Mouse (Mus musculus): ENCODE measurements around the gene Wdfy4.

Gene Wdfy4

GRCm38 (mm10) chr14:33189230-33189629 is 3.9 kb upstream of the Wdfy4 start:
- no peak for DNase-seq

- DNase-seq: no peak
Measured at GRCm38 (mm10) chr14:33187201-33187600, 1.9 kb upstream of the Wdfy4 start.

GRCm38 (mm10) chr14:33180102-33180501 is 5.2 kb downstream of the Wdfy4 start:
- DNase-seq: no peak

- DNase-seq: no peak
Measured at GRCm38 (mm10) chr14:33175059-33175821, 10.1 kb downstream of the Wdfy4 start.

- DNase-seq: no peak
Measured at GRCm38 (mm10) chr14:33171942-33172341, 13.4 kb downstream of the Wdfy4 start.

- DNase-seq: no peak
Measured at GRCm38 (mm10) chr14:33168750-33169149, 16.6 kb downstream of the Wdfy4 start.

- DNase-seq: no peak
Measured at GRCm38 (mm10) chr14:33162238-33162637, 23.1 kb downstream of the Wdfy4 start.

- no peak for DNase-seq
Measured at GRCm38 (mm10) chr14:33158268-33158667, 27.0 kb downstream of the Wdfy4 start.

GRCm38 (mm10) chr14:33152941-33153340 is 32.4 kb downstream of the Wdfy4 start:
- DNase-seq: no peak

GRCm38 (mm10) chr14:33146287-33146686 is 39.0 kb downstream of the Wdfy4 start:
- DNase-seq: no peak

GRCm38 (mm10) chr14:33136843-33137242 is 48.5 kb downstream of the Wdfy4 start:
- DNase-seq: no peak

- no peak for DNase-seq
Measured at GRCm38 (mm10) chr14:33135170-33135569, 50.1 kb downstream of the Wdfy4 start.

GRCm38 (mm10) chr14:33131044-33131758 is 54.1 kb downstream of the Wdfy4 start:
- no peak for DNase-seq

- DNase-seq: no peak
Measured at GRCm38 (mm10) chr14:33116590-33116989, 68.7 kb downstream of the Wdfy4 start.

GRCm38 (mm10) chr14:33104809-33105208 is 80.5 kb downstream of the Wdfy4 start:
- no peak for DNase-seq

- DNase-seq: no peak
Measured at GRCm38 (mm10) chr14:33101609-33102008, 83.7 kb downstream of the Wdfy4 start.

- DNase-seq: no peak
Measured at GRCm38 (mm10) chr14:33099926-33100325, 85.4 kb downstream of the Wdfy4 start.

GRCm38 (mm10) chr14:33099111-33099510 is 86.2 kb downstream of the Wdfy4 start:
- no peak for DNase-seq

- no peak for DNase-seq
Measured at GRCm38 (mm10) chr14:33096462-33096861, 88.8 kb downstream of the Wdfy4 start.

- DNase-seq: peak; percentile 38
Measured at GRCm38 (mm10) chr14:33083326-33083725, 102.0 kb downstream of the Wdfy4 start.

GRCm38 (mm10) chr14:33082301-33082700 is 103.0 kb downstream of the Wdfy4 start:
- DNase-seq: no peak

GRCm38 (mm10) chr14:33081370-33081860 is 103.9 kb downstream of the Wdfy4 start:
- DNase-seq: peak; percentile 28

GRCm38 (mm10) chr14:33078596-33078995 is 106.7 kb downstream of the Wdfy4 start:
- DNase-seq: no peak

GRCm38 (mm10) chr14:33078110-33078509 is 107.2 kb downstream of the Wdfy4 start:
- DNase-seq: no peak

All from kidney, postnatal 14 days (tissue).